Mouse (Mus musculus): ENCODE measurements around the gene Grid2. TPM values are rescaled to one million over a fixed set of nuclear protein-coding genes. Genes with fewer than 3 reads are reported as not detected.

Grid2 gene
- polyA plus RNA-seq, 1 experiment from 2014 or later = 1.8 TPM

GRCm38 (mm10) chr6:64245951-64246350 lies 990.3 kb downstream of the Grid2 start:
- Histone ChIP-seq H3K9me3 (replicated peaks) (no peaks in the 10 kb centered on the region), H3K36me3 (no peaks in the 10 kb centered on the region), H3K27ac (ENCODE audit: poor library complexity, severe bottlenecking) (no peak overlapping the region), H3K4me3 (no peak overlapping the region), H3K4me1 (replicated peaks) (no peaks in the 10 kb centered on the region), H3K27me3 (replicated peaks) (no peaks in the 10 kb centered on the region), H3K9ac (no peak overlapping the region), H3K4me2 (no peak overlapping the region)
- WGBS = 84% methylated on average over 1 of the region's 1 CpGs
- no peak for ATAC-seq (ENCODE audit: insufficient number of reproducible peaks, low FRiP score)

- H3K9me3 ChIP-seq (replicated peaks) = no peaks in the 10 kb centered on the region
- no peak overlapping the region for H3K27ac ChIP-seq (ENCODE audit: poor library complexity, severe bottlenecking)
- H3K27me3 ChIP-seq (replicated peaks) = no peaks in the 10 kb centered on the region
- H3K36me3 ChIP-seq = no peaks in the 10 kb centered on the region
- no peak overlapping the region for H3K4me2 ChIP-seq
- no peak overlapping the region for H3K9ac ChIP-seq
- no peak for ATAC-seq (ENCODE audit: insufficient number of reproducible peaks, low FRiP score)
- WGBS = 68% methylated on average over 1 of the region's 1 CpGs
- H3K4me3 ChIP-seq = no peak overlapping the region
- no peaks in the 10 kb centered on the region for H3K4me1 ChIP-seq (replicated peaks)
Observed at GRCm38 (mm10) chr6:64251041-64251440, 995.4 kb downstream of the Grid2 start.

GRCm38 (mm10) chr6:64263517-64263916 lies 1007.8 kb downstream of the Grid2 start:
- no peak for ATAC-seq (ENCODE audit: insufficient number of reproducible peaks, low FRiP score)
- Histone ChIP-seq H3K27me3 (replicated peaks) (no peaks in the 10 kb centered on the region), H3K36me3 (no peaks in the 10 kb centered on the region), H3K4me2 (no peak overlapping the region), H3K27ac (ENCODE audit: poor library complexity, severe bottlenecking) (no peak overlapping the region), H3K4me1 (replicated peaks) (no peaks in the 10 kb centered on the region), H3K9me3 (replicated peaks) (no peaks in the 10 kb centered on the region), H3K4me3 (no peak overlapping the region), H3K9ac (no peak overlapping the region)
- WGBS = 71% methylated on average over 4 of the region's 4 CpGs

- no peak overlapping the region for H3K27ac ChIP-seq (ENCODE audit: poor library complexity, severe bottlenecking)
- no peak overlapping the region for H3K4me2 ChIP-seq
- no peak overlapping the region for H3K4me3 ChIP-seq
- H3K9ac ChIP-seq = no peak overlapping the region
- no peaks in the 10 kb centered on the region for H3K36me3 ChIP-seq
- no peaks in the 10 kb centered on the region for H3K9me3 ChIP-seq (replicated peaks)
- WGBS = 80% methylated on average over 2 of the region's 2 CpGs
- H3K27me3 ChIP-seq (replicated peaks) = no peaks in the 10 kb centered on the region
- ATAC-seq (ENCODE audit: insufficient number of reproducible peaks, low FRiP score) = no peak
- no peaks in the 10 kb centered on the region for H3K4me1 ChIP-seq (replicated peaks)
Observed at GRCm38 (mm10) chr6:64264224-64264623, 1008.5 kb downstream of the Grid2 start.

DNA sequence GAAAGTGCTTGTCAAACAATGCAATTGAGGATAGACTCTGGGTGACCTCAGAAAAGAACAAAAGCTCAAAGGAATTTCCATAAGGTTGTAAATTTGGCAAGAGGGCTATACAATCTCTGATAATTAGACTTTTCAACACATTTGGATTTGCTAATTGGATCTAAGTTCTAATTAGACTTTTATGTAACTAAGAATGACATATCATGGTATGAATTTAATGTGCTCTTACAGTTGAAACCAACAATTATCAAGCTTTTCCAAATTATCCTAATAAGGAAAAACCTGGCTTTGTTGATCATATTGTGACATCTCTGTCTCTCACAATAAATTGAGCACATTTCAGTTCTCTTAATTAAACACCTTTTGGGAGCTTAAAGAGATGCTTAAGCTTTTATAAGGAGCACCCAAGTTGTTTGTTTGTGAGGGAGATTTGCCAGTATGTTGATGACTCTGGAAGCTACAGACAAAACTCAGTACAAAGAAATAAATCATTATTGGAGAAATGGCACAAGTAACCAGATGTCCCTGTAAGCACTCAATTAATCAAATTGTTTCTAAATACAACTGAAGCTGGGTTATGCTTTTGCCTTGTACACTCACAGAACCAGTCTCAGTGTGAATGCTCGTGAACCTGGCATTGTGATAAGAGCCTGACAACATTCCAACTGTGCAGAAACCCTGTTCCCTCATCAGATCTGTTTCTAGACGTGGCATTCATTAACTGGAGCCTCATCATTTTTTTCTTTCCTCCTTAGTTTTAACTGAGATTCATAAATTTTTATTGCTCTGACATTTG lies 1018.8 kb downstream of the Grid2 start:
- Histone ChIP-seq H3K36me3 (no peaks in the 10 kb centered on the region), H3K9ac (no peak overlapping the region), H3K27me3 (replicated peaks) (no peaks in the 10 kb centered on the region), H3K4me3 (no peak overlapping the region), H3K4me1 (replicated peaks) (no peaks in the 10 kb centered on the region), H3K9me3 (replicated peaks) (no peaks in the 10 kb centered on the region), H3K27ac (ENCODE audit: poor library complexity, severe bottlenecking) (no peak overlapping the region), H3K4me2 (no peak overlapping the region)
- WGBS = 15% methylated on average over 2 of the region's 2 CpGs
- ATAC-seq (ENCODE audit: insufficient number of reproducible peaks, low FRiP score) = no peak

DNA sequence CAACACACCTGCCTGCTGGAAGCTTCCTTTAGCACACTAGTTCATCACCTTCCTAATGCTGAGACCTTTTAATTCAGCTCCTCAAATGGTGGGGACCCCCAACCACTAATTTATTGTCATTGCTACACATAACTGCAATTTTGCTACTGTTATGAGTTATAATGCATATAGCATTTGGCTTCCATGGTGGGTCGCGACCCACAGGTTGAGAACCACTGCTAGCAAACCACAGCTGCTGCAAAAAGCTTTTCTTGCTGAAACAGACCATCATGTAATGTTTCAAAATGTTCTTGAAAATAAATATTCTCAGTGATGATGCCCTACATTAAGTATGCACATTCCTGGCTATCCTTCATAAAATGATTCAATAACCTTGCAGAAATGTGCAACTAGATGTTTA lies 1024.3 kb downstream of the Grid2 start:
- H3K9me3 ChIP-seq (replicated peaks) = no peaks in the 10 kb centered on the region
- H3K36me3 ChIP-seq = no peaks in the 10 kb centered on the region
- H3K4me3 ChIP-seq = no peak overlapping the region
- no peak overlapping the region for H3K9ac ChIP-seq
- H3K4me2 ChIP-seq = no peak overlapping the region
- H3K4me1 ChIP-seq (replicated peaks) = no peaks in the 10 kb centered on the region
- WGBS = 80% methylated on average over 2 of the region's 2 CpGs
- H3K27ac ChIP-seq (ENCODE audit: poor library complexity, severe bottlenecking) = no peak overlapping the region
- no peaks in the 10 kb centered on the region for H3K27me3 ChIP-seq (replicated peaks)
- no peak for ATAC-seq (ENCODE audit: insufficient number of reproducible peaks, low FRiP score)

DNA sequence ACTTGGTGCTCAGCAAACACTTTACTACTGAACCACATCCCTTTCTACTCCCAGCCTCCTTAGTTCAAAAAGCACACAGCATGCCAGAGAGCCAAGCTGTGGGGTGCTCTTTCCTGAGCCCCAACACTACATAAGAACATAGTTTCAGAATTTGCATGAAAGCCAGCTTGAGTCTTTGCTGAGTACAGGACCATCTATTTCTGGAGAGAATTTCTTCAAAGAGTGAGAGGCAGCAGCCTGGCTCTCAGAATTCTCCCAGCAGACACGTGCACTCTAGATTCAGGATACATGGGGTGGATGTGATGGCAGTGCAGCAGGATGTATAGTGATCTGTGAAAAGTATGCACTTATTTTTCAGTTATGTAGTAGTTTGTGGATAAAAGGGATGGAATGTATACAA lies 1038.1 kb downstream of the Grid2 start:
- Histone ChIP-seq H3K27me3 (replicated peaks) (no peaks in the 10 kb centered on the region), H3K36me3 (no peaks in the 10 kb centered on the region), H3K4me2 (no peak overlapping the region), H3K4me1 (replicated peaks) (no peaks in the 10 kb centered on the region), H3K9ac (no peak overlapping the region), H3K9me3 (replicated peaks) (no peaks in the 10 kb centered on the region), H3K27ac (ENCODE audit: poor library complexity, severe bottlenecking) (no peak overlapping the region), H3K4me3 (no peak overlapping the region)
- no peak for ATAC-seq (ENCODE audit: insufficient number of reproducible peaks, low FRiP score)
- WGBS = 63% methylated on average over 1 of the region's 1 CpGs

GRCm38 (mm10) chr6:64297633-64298032 lies 1042.0 kb downstream of the Grid2 start:
- Histone ChIP-seq H3K4me3 (no peak overlapping the region), H3K9ac (no peak overlapping the region), H3K27ac (ENCODE audit: poor library complexity, severe bottlenecking) (no peak overlapping the region), H3K9me3 (replicated peaks) (no peaks in the 10 kb centered on the region), H3K36me3 (no peaks in the 10 kb centered on the region), H3K4me2 (no peak overlapping the region), H3K27me3 (replicated peaks) (no peaks in the 10 kb centered on the region), H3K4me1 (replicated peaks) (no peaks in the 10 kb centered on the region)
- 68% methylated on average over 1 of the region's 1 CpGs for WGBS
- ATAC-seq (ENCODE audit: insufficient number of reproducible peaks, low FRiP score) = no peak

- Histone ChIP-seq H3K27me3 (replicated peaks) (no peaks in the 10 kb centered on the region), H3K4me3 (no peak overlapping the region), H3K27ac (ENCODE audit: poor library complexity, severe bottlenecking) (no peak overlapping the region), H3K4me1 (replicated peaks) (no peaks in the 10 kb centered on the region), H3K36me3 (no peaks in the 10 kb centered on the region), H3K9ac (no peak overlapping the region), H3K9me3 (replicated peaks) (no peaks in the 10 kb centered on the region), H3K4me2 (no peak overlapping the region)
- no peak for ATAC-seq (ENCODE audit: insufficient number of reproducible peaks, low FRiP score)
- 71% methylated on average over 2 of the region's 2 CpGs for WGBS
Observed at GRCm38 (mm10) chr6:64304709-64305476, 1049.2 kb downstream of the Grid2 start.

DNA sequence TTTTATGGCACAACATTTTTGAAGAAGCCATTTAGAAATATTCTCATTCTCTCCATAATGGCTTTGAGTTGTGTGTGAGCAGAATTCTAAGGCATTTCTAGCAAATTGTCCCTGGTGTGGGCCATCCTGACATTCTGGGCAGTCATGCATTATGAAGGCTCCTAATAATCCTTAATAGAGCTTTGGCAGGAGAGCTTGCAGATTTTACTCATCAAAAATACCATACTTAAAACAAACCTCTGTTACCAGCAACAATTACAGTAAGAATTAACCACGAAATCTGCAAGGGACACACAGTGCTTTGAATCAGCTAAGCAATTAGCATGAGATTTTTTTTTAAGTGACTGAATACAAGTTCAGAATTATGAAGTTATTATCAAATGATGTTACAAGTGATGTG lies 1053.0 kb downstream of the Grid2 start:
- Histone ChIP-seq H3K4me1 (replicated peaks) (no peaks in the 10 kb centered on the region), H3K9ac (no peak overlapping the region), H3K27ac (ENCODE audit: poor library complexity, severe bottlenecking) (no peak overlapping the region), H3K27me3 (replicated peaks) (no peaks in the 10 kb centered on the region), H3K4me2 (no peak overlapping the region), H3K4me3 (no peak overlapping the region), H3K9me3 (replicated peaks) (no peaks in the 10 kb centered on the region), H3K36me3 (no peaks in the 10 kb centered on the region)
- WGBS = 78% methylated on average over 1 of the region's 1 CpGs
- ATAC-seq (ENCODE audit: insufficient number of reproducible peaks, low FRiP score) = no peak

GRCm38 (mm10) chr6:64313132-64313531 lies 1057.5 kb downstream of the Grid2 start:
- H3K4me2 ChIP-seq = no peak overlapping the region

More at GRCm38 (mm10) chr6:64313132-64313531, 1057.5 kb downstream of the Grid2 start:
- 87% methylated on average over 1 of the region's 1 CpGs for whole genome bisulfite sequencing
- ATAC-seq (ENCODE audit: insufficient number of reproducible peaks, low FRiP score) = no peak
- Histone ChIP-seq H3K36me3 (no peaks in the 10 kb centered on the region), H3K9ac (no peak overlapping the region), H3K27me3 (replicated peaks) (no peaks in the 10 kb centered on the region), H3K9me3 (replicated peaks) (no peaks in the 10 kb centered on the region), H3K27ac (ENCODE audit: poor library complexity, severe bottlenecking) (no peak overlapping the region), H3K4me1 (replicated peaks) (no peaks in the 10 kb centered on the region), H3K4me3 (no peak overlapping the region)

All from heart, embryonic 12.5 days (tissue).